ENCODE assay signal across 8 mouse cellular contexts in genomic region chr12:105010213-105010790, GRCm38 (mm10). TPM values are rescaled to one million over a fixed set of nuclear protein-coding genes. Genes with fewer than 3 reads are reported as not detected.
DNase-seq lines count a peak whose midpoint lies in the region; ATAC-seq and TF ChIP-seq lines count a peak whose summit lies in the region.

No protein-coding gene starts in this region.

- DNase-seq in spleen, adult 2 months (ENCODE audit: low read depth in 1 of 2, low spot score in 2 of 2): no peak
- no peak for DNase-seq in spleen, postnatal 36 days (ENCODE audit: low spot score in 2 of 2)
- DNase-seq in forebrain, embryonic 11.5 days (ENCODE audit: low spot score): no peak
- peak; percentile 50 for DNase-seq in liver, embryonic 13.5 days
- DNase-seq in stomach, postnatal 0 days (ENCODE audit: low spot score): no peak
- no peak for DNase-seq in left cerebral cortex, adult 8-10 months (ENCODE audit: low spot score in 2 of 2)
- no peak for DNase-seq in thymus, postnatal 36 days
- DNase-seq in ovary, postnatal 14 days (ENCODE audit: low spot score): no peak

- H3K4me1 ChIP-seq in spleen, adult 2 months (ENCODE audit: control insufficient read depth, insufficient read depth, insufficient read length): peaks cover 37% of the 10 kb centered on the region; the same call in 1 of the 2 replicates
- H3K4me1 ChIP-seq in forebrain, embryonic 11.5 days (replicated peaks; ENCODE audit: control insufficient read depth, insufficient read depth, low read length): peaks cover 8% of the 10 kb centered on the region; the same call in 1 of the 2 replicates
- peaks cover 91% of the 10 kb centered on the region for H3K4me1 ChIP-seq in liver, embryonic 13.5 days (replicated peaks)
- H3K4me1 ChIP-seq in stomach, postnatal 0 days (replicated peaks; ENCODE audit: control insufficient read depth, insufficient read depth): peaks cover 3% of the 10 kb centered on the region; the same call in 1 of the 2 replicates

- TF ChIP-seq CTCF in spleen, adult 2 months (IDR thresholded peaks at IDR 0.05; ENCODE audit: extremely low read depth, insufficient read depth, insufficient read length, insufficient replicate concordance): no peak
- no peak for TF ChIP-seq CTCF in stomach, postnatal 0 days (IDR thresholded peaks at IDR 0.05; ENCODE audit: low read depth)

- no peak for TF ChIP-seq EP300 in stomach, postnatal 0 days (optimal IDR thresholded peaks at IDR 0.05)

- H3K36me3 ChIP-seq in spleen, adult 2 months (ENCODE audit: control insufficient read depth, insufficient read depth, low read length): no peaks in the 10 kb centered on the region
- no peaks in the 10 kb centered on the region for H3K36me3 ChIP-seq in forebrain, embryonic 11.5 days (ENCODE audit: control insufficient read depth, insufficient read depth, low read length)
- no peaks in the 10 kb centered on the region for H3K36me3 ChIP-seq in liver, embryonic 13.5 days
- no peaks in the 10 kb centered on the region for H3K36me3 ChIP-seq in stomach, postnatal 0 days (ENCODE audit: control insufficient read depth, insufficient read depth, low read length)

- peak overlapping the region; percentile 98 for H3K4me2 ChIP-seq in forebrain, embryonic 11.5 days (ENCODE audit: low read depth, low read length, severe bottlenecking)
- H3K4me2 ChIP-seq in liver, embryonic 13.5 days: peak overlapping the region; percentile 95
- H3K4me2 ChIP-seq in stomach, postnatal 0 days (replicated peaks; ENCODE audit: low read depth): peak overlapping the region; percentile 87

- 17% methylated on average over 9 of the region's 9 CpGs for WGBS in spleen, adult 2 months
- WGBS in forebrain, embryonic 11.5 days: 18% methylated on average over 9 of the region's 9 CpGs
- WGBS in liver, embryonic 13.5 days (ENCODE audit: insufficient replicate concordance): 7% methylated on average over 9 of the region's 9 CpGs
- WGBS in stomach, postnatal 0 days: 28% methylated on average over 9 of the region's 9 CpGs

- H3K27ac ChIP-seq in spleen, adult 2 months (ENCODE audit: insufficient read depth, low read length): peak overlapping the region; percentile 86
- H3K27ac ChIP-seq in forebrain, embryonic 11.5 days (ENCODE audit: low read depth, low read length): no peak overlapping the region
- H3K27ac ChIP-seq in liver, embryonic 13.5 days: peak overlapping the region; percentile 96
- H3K27ac ChIP-seq in stomach, postnatal 0 days (replicated peaks): no peak overlapping the region

- H3K9me3 ChIP-seq in forebrain, embryonic 11.5 days (ENCODE audit: control insufficient read depth, low read length): no peaks in the 10 kb centered on the region; the same call in 1 of the 2 replicates
- H3K9me3 ChIP-seq in liver, embryonic 13.5 days (replicated peaks): no peaks in the 10 kb centered on the region
- no peaks in the 10 kb centered on the region for H3K9me3 ChIP-seq in stomach, postnatal 0 days (ENCODE audit: control insufficient read depth, low read length)

- H3K27me3 ChIP-seq in spleen, adult 2 months (ENCODE audit: control insufficient read depth, insufficient read depth, low read length): no peaks in the 10 kb centered on the region
- peaks cover 17% of the 10 kb centered on the region for H3K27me3 ChIP-seq in forebrain, embryonic 11.5 days (ENCODE audit: control insufficient read depth, insufficient read depth, low read length)
- H3K27me3 ChIP-seq in liver, embryonic 13.5 days: no peaks in the 10 kb centered on the region
- H3K27me3 ChIP-seq in stomach, postnatal 0 days (ENCODE audit: control insufficient read depth, insufficient read depth, low read length): peaks cover 2% of the 10 kb centered on the region; the same call in 1 of the 2 replicates

- peak overlapping the region; percentile 94 for H3K4me3 ChIP-seq in spleen, adult 2 months (ENCODE audit: extremely low read depth, insufficient read depth, insufficient read length)
- peak overlapping the region; percentile 51 for H3K4me3 ChIP-seq in forebrain, embryonic 11.5 days (ENCODE audit: low read depth, low read length)
- peak overlapping the region; percentile 84 for H3K4me3 ChIP-seq in liver, embryonic 13.5 days (replicated peaks)
- peak overlapping the region; percentile 68 for H3K4me3 ChIP-seq in stomach, postnatal 0 days (ENCODE audit: low read depth, low read length)

- peak; percentile 6; the same call in 1 of the 2 replicates for ATAC-seq in forebrain, embryonic 11.5 days (replicated peaks; ENCODE audit: low FRiP score)
- peak; percentile 54 for ATAC-seq in liver, embryonic 13.5 days (ENCODE audit: low read depth)
- no peak for ATAC-seq in stomach, postnatal 0 days (ENCODE audit: low FRiP score, low TSS enrichment)

- H3K9ac ChIP-seq in forebrain, embryonic 11.5 days (ENCODE audit: low read length): peak overlapping the region; percentile 45; the same call in 1 of the 2 replicates
- peak overlapping the region; percentile 84 for H3K9ac ChIP-seq in liver, embryonic 13.5 days
- H3K9ac ChIP-seq in stomach, postnatal 0 days (ENCODE audit: low read length): peak overlapping the region; percentile 64

- TF ChIP-seq POLR2A in spleen, adult 2 months (IDR thresholded peaks at IDR 0.05; ENCODE audit: low read depth, low read length): no peak

RNA-seq across cellular contexts. Expression of gene Syne3, which starts 0.7 kb away (rescaled TPM):
- 5.4 and 6.3 TPM in 2 replicates for polyA plus RNA-seq in spleen, adult 2 months (2012; rRNA removed)
- polyA plus RNA-seq in forebrain, embryonic 11.5 days (2014; fragmentation: Nextera tagmentation; extraction: Ambion mirVana): 0.20 and 0.28 TPM in 2 replicates
- 2.0 TPM in 2 replicates for polyA plus RNA-seq in liver, embryonic 13.5 days (2015; fragmentation: Nextera tagmentation; extraction: Ambion mirVana)
- polyA plus RNA-seq in stomach, postnatal 0 days (2015; fragmentation: Nextera tagmentation; extraction: Ambion mirVana): 0.62 and 0.72 TPM in 2 replicates
- total RNA-seq in left cerebral cortex, adult 8-10 months (2022): 1 to 10 TPM; 2.0 to 3.0 (median 2.8) TPM

RNA-seq across cellular contexts. Expression of gene Glrx5, which starts 22.2 kb away (rescaled TPM):
- polyA plus RNA-seq in spleen, adult 2 months (2012; rRNA removed): 102 and 109 TPM in 2 replicates
- polyA plus RNA-seq in forebrain, embryonic 11.5 days (2014; fragmentation: Nextera tagmentation; extraction: Ambion mirVana): 188 and 196 TPM in 2 replicates
- 591 and 653 TPM in 2 replicates for polyA plus RNA-seq in liver, embryonic 13.5 days (2015; fragmentation: Nextera tagmentation; extraction: Ambion mirVana)
- polyA plus RNA-seq in stomach, postnatal 0 days (2015; fragmentation: Nextera tagmentation; extraction: Ambion mirVana): 125 and 134 TPM in 2 replicates
- 10 to 100 TPM; 41.7 to 50.8 (median 46.0) TPM for total RNA-seq in left cerebral cortex, adult 8-10 months (2022)

Comparison
In these comparisons a context has a peak if more than half of its experiments do, and no peak if none do; other contexts are left out.
1. H3K27ac ChIP-seq: peak in spleen, adult 2 months (single experiment) and liver, embryonic 13.5 days (single experiment); none in forebrain, embryonic 11.5 days (single experiment) and stomach, postnatal 0 days (single experiment).
2. Peak in every context shown above with its lines, with median percentiles within 50 percentile points of each other: H3K4me3 ChIP-seq, H3K4me2 ChIP-seq and H3K9ac ChIP-seq.